Mouse (Mus musculus): ENCODE measurements at regions not wholly inside any gene's neighbourhood (a gene's known extent, or its start where the extent isn't known, plus 50 kb on each side); places are given as distances from the start of the nearest gene placed in this dataset.

- no peak for DNase-seq (ENCODE audit: low spot score in 2 of 2)
Measured at GRCm38 (mm10) chr14:100880103-100880502, 320.0 kb downstream of the Prr30 start.

- DNase-seq (ENCODE audit: low spot score in 2 of 2), result no peak
Measured at GRCm38 (mm10) chr14:100867790-100868189, 332.3 kb downstream of the Prr30 start.

DNA sequence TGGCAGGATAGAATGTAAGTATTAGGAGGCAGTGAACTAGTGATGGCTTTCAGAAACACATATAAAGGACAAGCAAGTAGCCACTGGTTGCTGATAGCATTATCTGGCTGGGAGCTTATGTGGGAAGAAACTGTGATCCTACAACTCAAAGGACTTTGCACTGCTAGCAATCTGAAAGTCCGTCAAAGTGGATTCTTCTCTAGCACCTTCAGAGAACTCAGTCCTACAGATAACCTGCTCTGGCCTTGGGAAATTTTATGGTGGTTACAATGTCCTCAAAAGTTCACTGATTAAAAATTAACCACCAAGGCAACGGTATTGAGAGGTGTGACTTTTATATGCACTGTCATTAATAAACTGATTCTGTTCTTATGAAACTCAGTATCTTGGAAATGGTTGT is 335.3 kb downstream of the Prr30 start:
- DNase-seq (ENCODE audit: low spot score in 2 of 2), result no peak

DNA sequence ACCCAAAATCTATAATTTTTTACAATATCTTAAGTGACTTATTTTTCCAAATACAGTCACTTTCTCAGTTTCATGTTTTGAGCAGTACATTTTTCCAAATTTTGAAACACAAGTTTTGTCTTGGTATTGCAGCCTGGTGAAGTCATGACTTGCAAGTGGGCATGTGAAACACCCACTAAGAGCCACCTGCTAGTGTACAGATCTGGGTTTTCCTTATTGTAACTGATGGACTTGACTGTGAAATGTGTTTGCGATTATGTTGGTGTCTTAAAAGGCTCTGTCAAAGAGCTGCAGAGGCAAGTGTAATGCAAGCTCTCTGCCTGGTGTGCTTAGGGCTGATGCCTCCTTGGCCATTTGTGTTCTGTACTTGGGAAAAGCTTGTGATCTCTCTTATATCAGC is 336.0 kb downstream of the Prr30 start:
- DNase-seq (ENCODE audit: low spot score in 2 of 2), result no peak

- DNase-seq (ENCODE audit: low spot score in 2 of 2), result no peak
Measured at GRCm38 (mm10) chr14:100842828-100843227, 357.3 kb downstream of the Prr30 start.
